Mouse (Mus musculus) cerebellum, postnatal 25 days (tissue): ENCODE results near the gene Ccdc36.

ENCODE experiments used
- DNase-seq, 2 experiments: peaks; one replicate each; pipeline ENCODE4 v3.0.0; 2021; ENCODE audit warnings: mixed read lengths in 2 of 2

Ccdc36 gene

GRCm38 (mm10) chr9:108428384-108428783, at the start of gene Ccdc36:
Gene Ccdc36 (minus strand): TSS chr9:108428484.
- no peak for DNase-seq

GRCm38 (mm10) chr9:108474528-108474927, 46.2 kb upstream of the Ccdc36 start:
- no peak for DNase-seq

GRCm38 (mm10) chr9:108469845-108470244, 41.6 kb upstream of the Ccdc36 start:
- no peak for DNase-seq

GRCm38 (mm10) chr9:108469430-108469829, 41.1 kb upstream of the Ccdc36 start:
- no peak for DNase-seq

- no peak for DNase-seq
Observed at GRCm38 (mm10) chr9:108466219-108466618, 37.9 kb upstream of the Ccdc36 start.

GRCm38 (mm10) chr9:108463713-108464112, 35.4 kb upstream of the Ccdc36 start:
- DNase-seq, result no peak

GRCm38 (mm10) chr9:108462192-108462591, 33.9 kb upstream of the Ccdc36 start:
- no peak for DNase-seq

- DNase-seq, result no peak
Observed at GRCm38 (mm10) chr9:108461675-108462074, 33.4 kb upstream of the Ccdc36 start.

- no peak for DNase-seq
Observed at GRCm38 (mm10) chr9:108461181-108461631, 32.9 kb upstream of the Ccdc36 start, which contains the start of gene Klhdc8b. Gene Klhdc8b (minus strand): TSS chr9:108461581.

- DNase-seq, result peak; percentile 89 to 95
Observed at GRCm38 (mm10) chr9:108460319-108461178, 32.3 kb upstream of the Ccdc36 start, which contains the start of gene Ccdc71. Gene Ccdc71 (plus strand): TSS chr9:108460527.

GRCm38 (mm10) chr9:108459939-108460318, 31.6 kb upstream of the Ccdc36 start:
- no peak for DNase-seq

GRCm38 (mm10) chr9:108456953-108457352, 28.7 kb upstream of the Ccdc36 start:
- DNase-seq, result no peak

GRCm38 (mm10) chr9:108455747-108456571, 27.7 kb upstream of the Ccdc36 start:
- DNase-seq, result no peak

- no peak for DNase-seq
Observed at GRCm38 (mm10) chr9:108454429-108454828, 26.1 kb upstream of the Ccdc36 start.

- DNase-seq, result no peak
Observed at GRCm38 (mm10) chr9:108453458-108453857, 25.2 kb upstream of the Ccdc36 start.

- no peak for DNase-seq
Observed at GRCm38 (mm10) chr9:108452911-108453310, 24.6 kb upstream of the Ccdc36 start.

- peak; percentile 95 to 97 for DNase-seq
Observed at GRCm38 (mm10) chr9:108452291-108452906, 24.1 kb upstream of the Ccdc36 start.

GRCm38 (mm10) chr9:108451519-108452160, 23.4 kb upstream of the Ccdc36 start:
- DNase-seq, result no peak

- no peak for DNase-seq
Observed at GRCm38 (mm10) chr9:108451170-108451493, 22.8 kb upstream of the Ccdc36 start.

GRCm38 (mm10) chr9:108450292-108451169, 22.2 kb upstream of the Ccdc36 start:
- DNase-seq, result peak; percentile 45 to 62

- DNase-seq, result peak in 1 of 2 experiments; percentile 58
Observed at GRCm38 (mm10) chr9:108449860-108450259, 21.6 kb upstream of the Ccdc36 start.

- DNase-seq, result no peak
Observed at GRCm38 (mm10) chr9:108445125-108445524, 16.8 kb upstream of the Ccdc36 start.
